Mouse (Mus musculus) lung, adult 18-20 months (tissue): Measurements from ENCODE around the gene Gm49601.

Source experiments
- DNase-seq, 2 experiments: peaks; one replicate each; pipeline ENCODE4 v3.0.0; 2022; ENCODE audit warnings: mixed read lengths in 2 of 2

Gene Gm49601

GRCm38 (mm10) chr16:18626376-18626878, at the start of gene Gm49601:
Gm49601 (minus strand) TSS chr16:18626427.
- DNase-seq: peak; percentile 81 to 84

GRCm38 (mm10) chr16:18673005-18673404, 46.8 kb upstream of the Gm49601 start:
- DNase-seq: no peak

- no peak for DNase-seq
Observed at GRCm38 (mm10) chr16:18672027-18672426, 45.8 kb upstream of the Gm49601 start.

GRCm38 (mm10) chr16:18669914-18670313, 43.7 kb upstream of the Gm49601 start:
- DNase-seq: no peak

- no peak for DNase-seq
Observed at GRCm38 (mm10) chr16:18658597-18658996, 32.4 kb upstream of the Gm49601 start.

GRCm38 (mm10) chr16:18655372-18656098, 29.3 kb upstream of the Gm49601 start:
- peak in 1 of 2 experiments; percentile 18 for DNase-seq

GRCm38 (mm10) chr16:18653290-18654160, 27.3 kb upstream of the Gm49601 start:
- no peak for DNase-seq

GRCm38 (mm10) chr16:18649126-18649525, 22.9 kb upstream of the Gm49601 start:
- no peak for DNase-seq

- no peak for DNase-seq
Observed at GRCm38 (mm10) chr16:18645329-18645728, 19.1 kb upstream of the Gm49601 start.

GRCm38 (mm10) chr16:18644485-18644884, 18.3 kb upstream of the Gm49601 start:
- DNase-seq: no peak

- DNase-seq: no peak
Observed at GRCm38 (mm10) chr16:18643406-18643998, 17.3 kb upstream of the Gm49601 start.

GRCm38 (mm10) chr16:18642897-18643296, 16.7 kb upstream of the Gm49601 start:
- DNase-seq: no peak

GRCm38 (mm10) chr16:18642291-18642690, 16.1 kb upstream of the Gm49601 start:
- DNase-seq: no peak

- DNase-seq: no peak
Observed at GRCm38 (mm10) chr16:18639382-18639929, 13.2 kb upstream of the Gm49601 start.

GRCm38 (mm10) chr16:18638396-18638795, 12.2 kb upstream of the Gm49601 start:
- DNase-seq: no peak

GRCm38 (mm10) chr16:18636804-18637203, 10.6 kb upstream of the Gm49601 start:
- DNase-seq: no peak

- no peak for DNase-seq
Observed at GRCm38 (mm10) chr16:18636401-18636800, 10.2 kb upstream of the Gm49601 start.

GRCm38 (mm10) chr16:18633333-18633732, 7.1 kb upstream of the Gm49601 start:
- no peak for DNase-seq

- DNase-seq: no peak
Observed at GRCm38 (mm10) chr16:18632816-18633215, 6.6 kb upstream of the Gm49601 start.

GRCm38 (mm10) chr16:18632059-18632458, 5.8 kb upstream of the Gm49601 start:
- DNase-seq: no peak

- no peak for DNase-seq
Observed at GRCm38 (mm10) chr16:18631141-18631540, 4.9 kb upstream of the Gm49601 start.

GRCm38 (mm10) chr16:18630291-18630690, 4.1 kb upstream of the Gm49601 start:
- no peak for DNase-seq
